Mouse (Mus musculus) bone marrow macrophage, adult 2 months (primary cell): ENCODE results near the gene Trip10.

ENCODE experiments used
- CTCF ChIP-seq: IDR thresholded peaks from 2 replicates; pipeline ENCODE4 v1.5.1; 2012; ENCODE audit warnings: low read depth, mild to moderate bottlenecking, low read length, moderate library complexity
- POLR2A ChIP-seq: IDR thresholded peaks from 2 replicates; pipeline ENCODE4 v1.6.1; 2012; ENCODE audit warnings: mild to moderate bottlenecking, low read depth, low read length, borderline replicate concordance

GRCm38 (mm10) chr17:57250461-57251160, 1.4 kb downstream of the Trip10 start:
- TF ChIP-seq POLR2A (no peak), CTCF (no peak)
